ENCODE assay signal across 15 mouse cellular contexts in the genomic region with DNA sequence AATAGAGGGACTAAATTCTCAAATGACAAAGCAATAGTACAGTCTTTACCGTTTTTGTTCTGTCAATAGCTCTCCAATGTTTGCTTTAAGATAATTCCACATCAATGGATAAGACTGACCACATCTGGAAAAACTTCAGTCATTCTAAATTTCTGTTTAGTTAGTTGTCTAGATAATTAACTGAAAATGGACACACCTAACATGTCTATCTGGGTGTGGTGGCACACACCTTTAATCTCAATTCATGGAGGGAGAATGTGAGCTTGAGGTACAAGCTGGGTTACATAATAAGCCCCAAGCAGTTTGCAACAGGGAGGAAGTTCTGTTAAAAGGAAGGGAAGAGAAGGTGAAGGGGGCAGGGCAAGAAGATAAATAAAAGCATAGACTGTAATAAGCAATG. TPM values are rescaled to one million over a fixed set of nuclear protein-coding genes. Genes with fewer than 3 reads are reported as not detected.
"Had no signal": no experiment of that assay in that cellular context is flagged by ENCODE, and none has a peak within 500 bp of the region (broad histone marks: within the 10 kb centered on the region; RNA-seq: fewer than 3 reads in every experiment).

No protein-coding gene starts in this region.

- H3K36me3 ChIP-seq: midbrain, embryonic 13.5 days; midbrain, embryonic 15.5 days; neural tube, embryonic 12.5 days had no signal

- DNase-seq: lung, adult 18-20 months; lung, embryonic 14.5 days; lung, postnatal 10 days; lung, postnatal 4 days; right cerebral cortex, postnatal 14 days; thymus, adult 2 months; thymus, postnatal 36 days had no signal

- H3K27ac ChIP-seq: liver, embryonic 14.5 days; midbrain, embryonic 13.5 days; midbrain, embryonic 15.5 days; neural tube, embryonic 12.5 days had no signal

- H3K9ac ChIP-seq: liver, embryonic 14.5 days; lung, embryonic 14.5 days; midbrain, embryonic 13.5 days; midbrain, embryonic 15.5 days; neural tube, embryonic 12.5 days had no signal

- ATAC-seq: midbrain, embryonic 13.5 days; midbrain, embryonic 15.5 days had no signal

- H3K4me1 ChIP-seq: midbrain, embryonic 13.5 days; midbrain, embryonic 15.5 days; neural tube, embryonic 12.5 days had no signal

- H3K4me3 ChIP-seq: midbrain, embryonic 13.5 days; midbrain, embryonic 15.5 days; neural tube, embryonic 12.5 days had no signal

- H3K4me2 ChIP-seq: lung, embryonic 14.5 days; midbrain, embryonic 11.5 days; midbrain, embryonic 13.5 days; midbrain, embryonic 15.5 days; neural tube, embryonic 12.5 days had no signal

- H3K27me3 ChIP-seq: midbrain, embryonic 13.5 days; midbrain, embryonic 15.5 days; neural tube, embryonic 12.5 days had no signal

- H3K9me3 ChIP-seq: midbrain, embryonic 13.5 days; midbrain, embryonic 15.5 days; neural tube, embryonic 12.5 days had no signal

RNA-seq across cellular contexts. Expression of a gene that starts 45.0 kb away (rescaled TPM):
- total RNA-seq: monocyte, adult 5-6 weeks; neutrophil, adult 5-6 weeks had no signal
- polyA plus RNA-seq: liver, embryonic 14.5 days; liver, embryonic 16.5 days had no signal
